10 mouse cellular contexts compared by ENCODE assay signal in the genomic region with DNA sequence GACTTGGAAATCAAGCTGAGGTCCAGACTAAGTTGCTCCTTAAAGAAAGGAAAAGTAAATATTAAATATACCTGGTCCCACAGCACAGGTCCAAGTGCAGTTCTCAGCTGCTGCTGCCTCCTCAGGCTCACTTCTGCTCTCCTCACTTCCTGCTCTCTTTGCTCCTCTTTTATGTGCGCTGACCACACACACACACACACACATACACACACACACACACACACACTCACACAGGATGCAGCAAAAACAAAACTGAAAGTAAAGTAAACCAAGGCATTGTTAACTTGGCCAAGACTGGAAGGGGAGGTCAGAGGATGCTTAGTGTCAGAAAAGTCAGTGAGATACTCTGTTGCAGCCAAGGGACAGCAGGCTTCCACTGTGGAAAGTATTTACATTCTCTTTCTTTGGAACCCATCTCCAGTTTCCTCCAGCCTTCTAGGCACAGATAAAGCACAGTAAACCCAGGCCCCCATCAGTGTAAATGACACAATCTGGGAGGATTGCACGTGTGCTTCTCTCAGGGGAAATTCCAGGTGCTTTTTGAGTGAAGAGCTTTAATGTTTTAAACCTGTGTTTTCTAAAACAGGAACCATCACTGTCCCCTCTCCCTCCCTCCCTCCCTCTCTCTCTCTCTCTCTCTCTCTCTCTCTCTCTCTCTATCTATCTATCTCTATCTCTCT. TPM values are rescaled to one million over a fixed set of nuclear protein-coding genes. Genes with fewer than 3 reads are reported as not detected.
DNase-seq lines count a peak whose midpoint lies in the region; ATAC-seq lines count a peak whose summit lies in the region.
"Not testable (repeated sequence)": the region's sequence is repeated elsewhere in the genome, so short reads cannot be mapped to it uniquely, and the experiment has no call there.
"Had no signal": no experiment of that assay in that cellular context is flagged by ENCODE, and none has a peak within 500 bp of the region (broad histone marks: within the 10 kb centered on the region; RNA-seq: fewer than 3 reads in every experiment).

Gene Gbp9 (minus strand): TSS at position 131 of the 680 bp plus-strand sequence.
Gene Gbp8 (minus strand): TSS at position 132 of the 680 bp plus-strand sequence.
Gene Gbp4 (minus strand): TSS at position 178 of the 680 bp plus-strand sequence.

- H3K4me3 ChIP-seq in lung, embryonic 16.5 days (ENCODE audit: low read length): not testable (repeated sequence)

- ATAC-seq in lung, embryonic 16.5 days (ENCODE audit: low read depth): peak; percentile 54

- H3K4me1 ChIP-seq in lung, embryonic 16.5 days (replicated peaks; ENCODE audit: control insufficient read depth, insufficient read depth, low read length): not testable (repeated sequence)

- not testable (repeated sequence) for H3K9me3 ChIP-seq in lung, embryonic 16.5 days (ENCODE audit: control insufficient read depth, low read length)

- intact Hi-C loops in heart, postnatal 14 days (cut with DNase I): loop anchor here (2.0 kb wide), 1 partner anchor 29 kb away; no protein-coding TSS in a partner anchor

- DNase-seq in CD4-positive helper T cell, adult 2 months (ENCODE audit: low read depth, low spot score): peak; percentile 91
- peak; percentile 26 to 66 for DNase-seq in adrenal gland, adult (ENCODE audit: inconsistent age in 2 of 2, low spot score in 1 of 2)
- peak; percentile 50 to 69 for DNase-seq in heart, adult 18-20 months
- DNase-seq in heart, postnatal 14 days: peak; percentile 9 to 21
- DNase-seq in kidney, postnatal 10 days: peak; percentile 35
- peak; percentile 84 to 87 for DNase-seq in natural killer cell, adult 2 months (ENCODE audit: low spot score in 2 of 2)
- DNase-seq in thymus, postnatal 0 days (ENCODE audit: low spot score): peak; percentile 82

- H3K4me2 ChIP-seq in lung, embryonic 16.5 days (ENCODE audit: low read depth, low read length): not testable (repeated sequence)

- not testable (repeated sequence) for H3K36me3 ChIP-seq in lung, embryonic 16.5 days (ENCODE audit: control insufficient read depth, insufficient read depth, low read length)

- H3K27ac ChIP-seq in lung, embryonic 16.5 days (ENCODE audit: low read length): not testable (repeated sequence)

- not testable (repeated sequence) for H3K9ac ChIP-seq in lung, embryonic 16.5 days (ENCODE audit: low read length)

- H3K27me3 ChIP-seq in lung, embryonic 16.5 days (ENCODE audit: control insufficient read depth, insufficient read depth, low read depth, low read length): not testable (repeated sequence)

- WGBS in lung, embryonic 16.5 days: 11% methylated on average over 2 of the region's 2 CpGs

RNA-seq across cellular contexts. Expression of gene Gbp9, which starts in this region (rescaled TPM):
- 10 to 100 TPM in 1 of 2 experiments, 1 to 10 TPM in 1; 7.7 to 14.9 TPM for total RNA-seq in heart, adult 18-20 months (2021)
- total RNA-seq in heart, postnatal 14 days (2021): 10 to 100 TPM; 10.2 to 12.2 TPM
- polyA plus RNA-seq in lung, embryonic 16.5 days (2015; fragmentation: Nextera tagmentation; extraction: Ambion mirVana): 4.0 and 4.2 TPM in 2 replicates
- 20.9 and 31.5 TPM in 2 replicates for polyA plus RNA-seq in thymus, postnatal 0 days (2015; fragmentation: Nextera tagmentation; extraction: Ambion mirVana)

RNA-seq across cellular contexts. Expression of gene Gbp8, which starts in this region (rescaled TPM):
- under 1 TPM; 0.72 to 0.82 TPM for total RNA-seq in heart, adult 18-20 months (2021)
- total RNA-seq in heart, postnatal 14 days (2021): 1 to 10 TPM in 1 of 2 experiments, under 1 TPM in 1; 0.10 to 1.3 TPM
- polyA plus RNA-seq in lung, embryonic 16.5 days (2015; fragmentation: Nextera tagmentation; extraction: Ambion mirVana): 0.80 and 1.8 TPM in 2 replicates
- 61.9 and 67.2 TPM in 2 replicates for polyA plus RNA-seq in thymus, postnatal 0 days (2015; fragmentation: Nextera tagmentation; extraction: Ambion mirVana)
- total RNA-seq: left cerebral cortex, adult 2 months had no signal
- polyA plus RNA-seq: forebrain, embryonic 10.5 days had no signal

RNA-seq across cellular contexts. Expression of gene Gbp4, which starts in this region (rescaled TPM):
- total RNA-seq in heart, adult 18-20 months (2021): 10 to 100 TPM in 1 of 2 experiments, 1 to 10 TPM in 1; 3.9 to 22.8 TPM
- total RNA-seq in heart, postnatal 14 days (2021): 1 to 10 TPM; 6.5 to 7.0 TPM
- polyA plus RNA-seq in lung, embryonic 16.5 days (2015; fragmentation: Nextera tagmentation; extraction: Ambion mirVana): 2.0 and 3.4 TPM in 2 replicates
- 59.6 and 66.2 TPM in 2 replicates for polyA plus RNA-seq in thymus, postnatal 0 days (2015; fragmentation: Nextera tagmentation; extraction: Ambion mirVana)

Comparison
In these comparisons a context has a peak if more than half of its experiments do, and no peak if none do; other contexts are left out.
1. RNA of gene Gbp8 (polyA plus RNA-seq): 61.9 to 67.2 TPM in thymus, postnatal 0 days; 0.80 to 1.8 TPM in lung, embryonic 16.5 days; every median in the first group is over 10 times any median in the second.
2. RNA of gene Gbp4 (polyA plus RNA-seq): 59.6 to 66.2 TPM in thymus, postnatal 0 days; 2.0 to 3.4 TPM in lung, embryonic 16.5 days; every median in the first group is over 10 times any median in the second.
3. DNase-seq: peak in every context shown above with its lines; median percentile 91 in CD4-positive helper T cell, adult 2 months; 86 in natural killer cell, adult 2 months; 82 in thymus, postnatal 0 days; 60 in heart, adult 18-20 months; 46 in adrenal gland, adult; 35 in kidney, postnatal 10 days; 15 in heart, postnatal 14 days.